Mouse (Mus musculus): ENCODE measurements around the gene Rbm5. TPM values are rescaled to one million over a fixed set of nuclear protein-coding genes. Genes with fewer than 3 reads are reported as not detected.

The Rbm5 gene
- total RNA-seq, 2 experiments from 2014 or later = 46.4 to 49.6 TPM

DNA sequence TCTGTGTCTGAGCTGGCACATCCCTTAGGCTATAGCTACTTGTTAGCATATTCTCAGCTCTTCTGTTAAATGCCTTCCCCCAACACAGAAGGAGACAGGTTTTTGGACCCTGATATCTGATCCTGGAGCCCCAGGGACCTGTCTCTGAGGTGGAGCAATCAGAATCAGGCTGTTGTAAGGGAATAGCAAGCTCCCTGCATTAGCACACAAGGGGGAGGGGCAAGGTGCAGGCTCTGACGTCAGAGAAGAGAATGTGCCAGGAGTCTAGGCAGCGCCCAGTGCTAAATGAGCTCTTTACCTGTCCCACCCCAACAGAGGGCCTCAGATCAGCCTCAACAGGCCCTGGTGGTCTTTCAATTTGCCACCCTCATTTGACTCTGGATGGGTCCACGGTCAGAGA, 43.8 kb downstream of the Rbm5 start:
- intact Hi-C loops (cut with DNase I) = no loop called here
- no peak for TF ChIP-seq CTCF (IDR thresholded peaks at IDR 0.05)
- Histone ChIP-seq H3K4me3 (no peak overlapping the region), H3K27ac (no peak overlapping the region)
- no peak for DNase-seq

DNA sequence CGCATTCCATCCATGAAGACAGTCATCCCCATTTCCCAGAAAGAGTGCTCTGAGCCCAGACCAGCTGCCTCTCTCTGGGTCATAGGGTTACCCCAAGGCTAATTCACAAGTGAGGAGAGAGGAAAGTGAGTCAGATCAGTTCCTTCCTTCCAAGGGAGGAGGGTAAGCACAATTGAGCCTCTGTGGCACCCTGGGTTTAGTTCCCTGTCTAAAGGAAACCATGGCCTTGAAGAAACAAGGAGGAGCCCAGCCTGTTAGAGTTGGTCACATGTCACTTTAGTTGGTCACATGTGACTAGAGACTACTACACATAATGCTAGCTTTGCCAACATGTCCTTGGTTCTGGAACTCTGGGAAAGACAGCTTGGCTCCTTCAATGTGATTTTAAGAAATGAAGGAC, 46.0 kb downstream of the Rbm5 start:
- DNase-seq = no peak
- H3K4me3 ChIP-seq = no peak overlapping the region
- H3K27ac ChIP-seq = peak overlapping the region; percentile 73
- TF ChIP-seq CTCF (IDR thresholded peaks at IDR 0.05) = no peak
- intact Hi-C loops (cut with DNase I) = no loop called here

DNA sequence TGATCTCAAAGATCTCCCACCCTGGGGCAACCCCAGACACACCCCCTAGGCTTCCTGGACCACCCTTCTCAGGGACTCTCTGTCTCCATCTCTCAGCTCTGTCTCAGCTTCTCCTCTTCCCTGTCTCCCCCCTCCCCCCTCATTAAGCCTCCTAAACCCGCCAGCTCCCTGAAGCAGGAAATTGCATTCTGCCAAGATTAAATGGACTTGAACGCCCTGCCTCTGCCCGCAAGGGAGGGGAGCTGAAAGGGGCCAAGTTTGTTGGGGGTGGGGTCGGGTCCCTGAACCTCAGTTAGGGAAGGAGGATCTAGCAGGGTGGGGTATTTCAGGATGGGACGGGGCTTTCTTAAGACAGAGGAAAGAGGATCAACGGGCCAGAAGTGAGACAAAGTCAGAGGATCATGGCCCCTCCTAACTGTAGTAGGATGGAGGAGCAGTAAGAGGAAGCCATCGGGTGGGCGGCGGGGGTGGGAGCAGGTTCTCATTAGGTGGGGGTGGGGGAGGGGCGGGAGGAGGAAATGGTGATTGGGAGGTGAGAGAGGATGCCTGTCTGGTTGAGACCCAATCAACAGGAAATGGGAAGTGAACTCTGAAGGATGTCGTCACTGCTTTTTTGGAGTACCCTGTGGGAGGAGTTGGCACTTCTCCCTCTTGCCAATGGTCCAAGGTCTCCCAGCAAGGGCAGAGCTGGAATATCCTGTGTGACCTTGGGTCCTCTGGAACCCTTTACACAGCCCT, 46.8 kb downstream of the Rbm5 start:
- DNase-seq = peak; percentile 35
- intact Hi-C loops (cut with DNase I) = no loop called here
- TF ChIP-seq CTCF (IDR thresholded peaks at IDR 0.05) = no peak
- peak overlapping the region; percentile 34 for H3K4me3 ChIP-seq
- peak overlapping the region; percentile 73 for H3K27ac ChIP-seq

DNA sequence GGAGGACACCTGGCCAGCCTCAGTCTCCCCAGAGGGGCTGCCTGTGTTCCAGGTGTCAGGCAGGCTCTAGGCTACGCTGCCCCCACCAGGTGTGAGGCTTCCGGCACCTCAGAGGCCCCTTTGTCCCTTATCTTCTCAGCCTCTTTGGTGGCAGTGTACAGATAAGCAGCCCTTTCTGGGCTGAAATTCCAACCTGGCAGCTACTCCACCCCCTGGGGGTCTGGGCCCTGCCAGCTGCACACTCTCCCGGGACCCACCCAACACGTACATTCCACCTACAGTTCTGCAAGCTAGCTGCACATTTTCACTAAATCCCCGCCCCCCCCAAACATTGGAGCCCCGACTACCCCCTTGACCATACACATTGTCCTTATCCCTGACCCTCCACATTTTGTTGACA, 47.5 kb downstream of the Rbm5 start:
- intact Hi-C loops (cut with DNase I) = no loop called here
- no peak overlapping the region for H3K4me3 ChIP-seq
- peak overlapping the region; percentile 73 for H3K27ac ChIP-seq
- TF ChIP-seq CTCF (IDR thresholded peaks at IDR 0.05) = no peak
- no peak for DNase-seq

DNA sequence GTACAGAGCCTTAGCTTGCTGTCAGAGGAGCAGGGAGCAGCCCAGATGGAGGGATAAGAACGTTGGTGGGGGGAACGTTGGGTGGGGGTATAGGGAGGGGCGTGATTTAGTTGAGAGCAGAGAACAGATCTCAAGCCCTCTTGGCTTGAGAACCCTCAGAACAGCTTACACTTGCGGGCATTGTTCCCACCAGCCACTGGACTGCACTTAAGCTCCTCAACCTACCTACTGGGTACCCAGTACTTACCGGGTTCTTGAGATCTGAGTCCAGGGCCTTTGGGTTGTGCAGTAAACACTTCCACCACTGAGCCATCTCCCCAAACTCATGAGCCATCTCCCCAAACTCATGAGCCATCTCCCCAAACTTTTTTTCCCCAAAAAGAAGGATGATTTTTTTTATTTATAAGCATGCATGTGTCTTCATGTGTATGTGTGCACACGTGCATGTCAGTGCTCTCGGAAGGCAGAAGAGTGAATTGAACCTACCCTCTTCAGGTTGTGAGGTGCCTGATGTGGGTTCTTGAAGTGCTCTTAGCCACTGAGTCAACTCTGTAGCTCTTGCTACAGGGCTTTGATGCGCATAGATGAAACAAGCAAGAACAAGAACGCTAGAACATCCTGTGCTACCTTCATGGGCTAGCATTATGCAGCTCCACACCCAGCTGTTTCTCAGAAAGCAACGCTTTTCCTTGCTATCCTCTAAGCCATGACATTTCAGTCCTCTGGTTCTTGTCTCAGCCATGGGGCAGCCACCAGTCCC, 51.8 kb downstream of the Rbm5 start:
- intact Hi-C loops (cut with DNase I) = no loop called here
- DNase-seq = no peak
- TF ChIP-seq CTCF (IDR thresholded peaks at IDR 0.05) = no peak

DNA sequence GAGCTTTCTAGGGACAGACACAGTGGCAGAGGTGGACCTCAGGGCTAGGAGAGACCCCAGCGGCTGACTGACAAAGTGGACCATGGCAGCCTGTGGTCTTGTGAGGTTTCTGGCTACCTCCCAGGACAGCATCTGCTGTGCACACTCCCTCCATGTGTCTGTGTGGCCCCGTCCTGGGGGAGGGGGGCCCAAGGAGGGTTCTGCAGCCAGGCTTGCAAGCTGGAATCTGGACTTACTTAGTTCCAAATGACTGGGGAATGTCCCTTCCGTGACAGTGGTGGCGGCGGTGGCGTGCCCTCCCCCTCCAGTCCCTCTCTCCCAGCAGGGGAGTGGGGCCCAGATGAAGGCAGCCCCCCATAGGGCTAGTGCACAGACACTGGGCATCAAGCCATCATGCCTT, 53.8 kb downstream of the Rbm5 start:
- TF ChIP-seq CTCF (IDR thresholded peaks at IDR 0.05) = no peak
- H3K27ac ChIP-seq = no peak overlapping the region
- DNase-seq = no peak
- no peak overlapping the region for H3K4me3 ChIP-seq
- intact Hi-C loops (cut with DNase I) = no loop called here

More for the DNA sequence above, 51.8 kb downstream of the Rbm5 start:
- Histone ChIP-seq H3K4me3 (no peak overlapping the region), H3K27ac (no peak overlapping the region)

DNA sequence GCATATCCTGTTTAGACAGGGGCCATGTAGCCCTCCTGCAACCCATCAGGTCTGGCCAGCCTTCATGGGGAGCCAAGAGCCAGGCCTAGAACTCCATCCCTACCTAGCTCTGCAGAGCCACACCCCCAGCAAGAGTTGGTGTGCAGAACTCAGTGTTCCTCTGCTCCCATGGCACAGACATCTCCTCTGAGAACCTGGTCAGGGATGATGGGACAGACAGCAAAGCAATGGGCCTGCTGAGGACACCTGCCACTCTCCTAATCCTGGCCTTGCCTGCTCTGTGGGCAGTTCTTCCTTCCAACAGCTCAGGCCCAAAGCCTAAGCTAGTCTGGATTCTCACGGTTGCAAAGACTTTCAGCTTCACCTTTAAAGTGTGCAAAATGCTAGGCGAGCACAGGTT, 55.2 kb downstream of the Rbm5 start:
- DNase-seq = no peak
- intact Hi-C loops (cut with DNase I) = no loop called here
- Histone ChIP-seq H3K27ac (no peak overlapping the region; the same call in 1 of the 2 replicates), H3K4me3 (no peak overlapping the region)
- no peak for TF ChIP-seq CTCF (IDR thresholded peaks at IDR 0.05)

DNA sequence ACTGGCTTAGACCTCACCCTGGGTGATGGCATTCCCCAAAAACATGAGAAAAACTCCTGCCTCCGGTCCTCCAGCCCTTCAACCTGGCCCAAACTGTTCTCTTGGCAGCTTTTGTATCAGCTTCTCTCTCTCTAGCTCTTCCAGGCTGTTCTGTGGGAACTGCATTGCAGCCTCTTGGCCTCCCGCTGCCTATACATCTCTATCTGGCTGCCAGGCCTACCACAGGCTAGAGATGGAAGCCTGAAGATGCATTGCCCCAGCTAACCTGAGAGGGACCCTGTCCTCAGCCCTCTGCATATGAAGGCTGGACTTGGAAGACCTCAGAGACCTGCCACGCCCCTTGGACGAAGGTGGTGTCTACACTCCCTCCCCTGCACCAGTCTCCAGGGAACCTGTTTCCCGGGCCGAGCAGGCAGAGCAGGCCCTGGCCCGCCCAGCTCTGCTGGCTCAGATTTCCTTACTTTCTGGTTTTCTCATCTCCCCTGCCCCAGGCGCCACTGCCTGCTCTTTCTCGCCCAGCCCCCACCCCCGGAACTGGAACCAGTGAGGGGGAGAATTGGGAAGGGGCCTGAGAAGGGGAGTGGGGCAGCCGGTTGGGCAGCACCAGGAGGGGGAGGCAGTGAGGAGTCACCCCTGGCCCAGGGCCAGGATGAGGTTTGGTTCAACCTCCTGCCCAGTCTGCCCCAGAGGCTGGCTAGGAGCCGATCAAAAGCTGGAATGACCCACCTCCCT, 56.4 kb downstream of the Rbm5 start:
- intact Hi-C loops (cut with DNase I) = no loop called here
- DNase-seq = peak; percentile 76
- TF ChIP-seq CTCF (IDR thresholded peaks at IDR 0.05) = no peak
- peak overlapping the region; percentile 57 for H3K27ac ChIP-seq
- peak overlapping the region; percentile 29 for H3K4me3 ChIP-seq

DNA sequence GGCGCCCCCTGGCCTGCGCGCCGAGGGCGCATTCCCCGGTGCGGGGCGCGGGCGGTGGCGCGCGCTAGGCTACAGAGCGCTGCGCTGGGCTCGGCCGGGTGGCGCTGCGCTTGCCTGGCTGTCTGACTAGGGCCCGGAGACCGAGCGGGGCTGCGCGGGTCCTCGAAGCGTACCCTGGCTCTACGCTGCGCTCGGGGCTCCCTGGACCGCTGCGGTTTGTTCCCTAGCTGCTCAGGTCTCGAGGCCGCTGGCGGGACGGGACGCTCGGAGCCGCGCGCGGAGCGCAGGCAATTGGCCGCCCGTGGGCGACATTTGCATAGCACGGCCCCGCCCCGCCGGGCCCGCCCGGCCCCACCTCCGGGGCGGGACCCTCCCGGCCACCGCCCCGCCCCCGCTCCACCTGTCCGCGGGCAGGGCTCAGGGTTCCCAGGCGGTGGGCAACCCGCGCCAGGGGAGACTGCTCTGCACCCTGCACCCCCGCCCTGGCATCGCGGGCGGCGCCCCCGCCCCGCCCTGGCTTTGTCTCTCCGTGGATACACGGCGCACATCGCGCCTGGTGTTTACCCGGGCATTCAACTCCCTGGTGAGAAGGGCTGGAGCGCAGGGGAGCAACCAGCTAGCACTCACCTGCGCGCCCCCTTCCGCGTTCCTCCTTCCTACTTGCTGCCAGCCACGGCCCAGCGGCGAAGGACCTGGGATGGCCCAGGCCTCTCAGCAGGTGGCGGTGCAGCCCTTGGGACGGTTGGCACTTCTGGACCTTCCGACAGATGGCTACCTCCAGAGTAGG, 60.9 kb downstream of the Rbm5 start, which contains the start of gene Sema3f:
TSS of gene Sema3f (minus strand) at position 779 of the 787 bp plus-strand sequence.
- Histone ChIP-seq H3K4me3 (peak within 1 kb of the TSS; percentile 88), H3K27ac (peak within 1 kb of the TSS; percentile 92)
- DNase-seq = peak; percentile 89
- peak; percentile 62 for TF ChIP-seq CTCF (IDR thresholded peaks at IDR 0.05)
- intact Hi-C loops (cut with DNase I) = loop anchor here (2.0 kb wide), 1 partner anchor 29 kb away; no protein-coding TSS in a partner anchor

DNA sequence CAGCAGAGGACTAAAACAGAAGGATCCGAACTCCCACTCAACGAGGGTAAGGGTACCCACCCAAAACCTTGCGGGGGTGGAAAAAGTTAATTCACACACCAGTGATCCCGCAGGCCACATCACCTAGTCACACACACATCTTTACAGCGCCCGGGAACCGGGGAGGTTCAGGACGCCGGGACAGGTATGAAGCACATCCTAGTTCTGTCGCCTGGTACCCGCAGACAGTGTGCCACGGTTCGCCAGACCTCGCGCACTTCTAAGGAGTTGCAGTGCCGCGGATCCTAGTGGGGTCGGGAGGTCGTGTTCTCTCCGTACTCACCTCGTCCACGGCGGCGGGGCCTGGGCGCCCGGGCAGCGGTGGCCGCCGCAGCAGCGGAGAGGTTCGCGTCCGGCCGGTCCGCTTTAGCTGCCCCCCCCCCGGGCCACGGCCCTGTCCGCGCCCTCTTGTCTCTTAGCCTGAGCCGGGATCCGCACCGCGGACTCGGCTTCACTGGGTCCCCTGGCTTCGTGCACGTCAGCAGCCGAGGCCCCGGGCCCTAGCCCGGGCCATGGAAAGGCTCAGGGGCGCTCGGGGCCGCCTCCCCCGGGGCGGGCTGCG, 61.6 kb downstream of the Rbm5 start:
- Histone ChIP-seq H3K4me3 (peak overlapping the region; percentile 88), H3K27ac (peak overlapping the region; percentile 92)
- intact Hi-C loops (cut with DNase I) = no loop called here
- DNase-seq = no peak
- TF ChIP-seq CTCF (IDR thresholded peaks at IDR 0.05) = no peak

DNA sequence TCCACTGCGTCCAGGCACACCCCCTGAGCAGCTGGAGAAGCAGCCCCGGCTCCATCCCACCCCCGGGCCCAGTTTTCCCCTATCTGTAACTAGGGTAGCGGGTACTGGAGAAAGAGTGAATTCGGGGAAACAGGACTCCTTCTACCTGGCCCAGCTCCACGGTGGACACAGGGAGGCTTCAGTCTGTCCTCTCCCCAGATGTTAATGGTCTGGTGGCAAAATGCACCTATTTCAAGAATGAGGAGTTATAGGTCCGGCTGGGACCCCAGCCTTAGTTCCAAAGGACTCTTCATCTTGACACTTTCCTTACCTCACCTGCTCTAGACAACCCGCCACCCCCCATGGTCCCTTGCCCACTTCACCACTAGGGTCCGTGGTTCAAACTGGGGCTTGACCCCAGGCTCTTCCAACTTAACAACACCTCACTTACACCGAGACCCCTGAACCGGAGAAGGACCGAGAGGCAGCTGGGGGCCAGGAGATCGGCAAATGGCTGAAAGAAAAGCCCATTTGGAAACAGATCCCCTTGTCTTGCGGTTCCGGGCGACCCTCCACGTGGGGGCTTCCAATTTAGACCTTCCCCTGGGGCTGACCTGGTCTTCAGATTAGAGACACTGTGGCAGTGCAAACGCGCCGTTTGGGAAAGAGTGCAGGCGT, 62.2 kb downstream of the Rbm5 start:
- intact Hi-C loops (cut with DNase I) = no loop called here
- no peak for TF ChIP-seq CTCF (IDR thresholded peaks at IDR 0.05)
- peak overlapping the region; percentile 88 for H3K4me3 ChIP-seq
- H3K27ac ChIP-seq = peak overlapping the region; percentile 92
- DNase-seq = no peak

All from gastrocnemius, adult 2 months (tissue).